Mouse (Mus musculus) intestine, embryonic 14.5 days (tissue): ENCODE measurements around the gene Bcan. TPM values are rescaled to one million over a fixed set of nuclear protein-coding genes. Genes with fewer than 3 reads are reported as not detected.

Source experiments
- ATAC-seq: fragments of 200-750 bp; cut with Nextera tagmentation; replicated peaks from 2 replicates; pipeline ENCODE4 v1.8.0; 2017; ENCODE audit warnings: low read depth, moderate number of reproducible peaks, moderate TSS enrichment, moderate library complexity; ENCODE audit not compliant: low FRiP score, low TSS enrichment
- DNase-seq: peaks from one replicate; pipeline ENCODE4 v3.0.0-alpha.2; 2018; ENCODE audit warnings: low spot score
- H3K27ac ChIP-seq: fragments of 300-500 bp; sonication (generic); 2 replicates; pipeline ENCODE4 v1.5.1; 2014; ENCODE audit warnings: low read depth, mild to moderate bottlenecking, control low read depth
- H3K27me3 ChIP-seq: fragments of 300-500 bp; sonication (generic); replicated peaks from 2 replicates; pipeline ENCODE4 v1.6.1; 2014; ENCODE audit warnings: low read length, control low read depth; ENCODE audit not compliant: control insufficient read depth, insufficient read depth
- H3K36me3 ChIP-seq: fragments of 300-500 bp; sonication (generic); 2 replicates; pipeline ENCODE4 v1.6.1; 2014; ENCODE audit warnings: low read length, control low read depth; ENCODE audit not compliant: control insufficient read depth, insufficient read depth
- H3K4me1 ChIP-seq: fragments of 300-500 bp; sonication (generic); replicated peaks from 2 replicates; pipeline ENCODE4 v1.6.1; 2014; ENCODE audit warnings: low read length, control low read depth, mixed read lengths; ENCODE audit not compliant: control insufficient read depth, insufficient read depth
- H3K4me2 ChIP-seq: fragments of 300-500 bp; sonication (generic); 2 replicates; pipeline ENCODE4 v1.6.1; 2014; ENCODE audit warnings: low read length
- H3K4me3 ChIP-seq: fragments of 300-500 bp; sonication (generic); 2 replicates; pipeline ENCODE4 v1.5.1; 2014; ENCODE audit warnings: low read depth, low read length, control low read depth, mixed read lengths
- H3K9ac ChIP-seq: fragments of 300-500 bp; sonication (generic); 2 replicates; pipeline ENCODE4 v1.6.1; 2014; ENCODE audit warnings: mild to moderate bottlenecking, low read length
- H3K9me3 ChIP-seq: fragments of 300-500 bp; sonication (generic); 2 replicates; pipeline ENCODE4 v1.6.1; 2016; ENCODE audit warnings: low read length, control low read depth; ENCODE audit not compliant: control insufficient read depth
- WGBS: fragments of 180-500 bp; shearing (Covaris S2); extraction: QIAGEN DNeasy Blood & Tissue Kit; methylation state at CpG from one replicate; pipeline ENCODE4 v1.1.7; 2014; 5-methylcytosine and 5-hydroxymethylcytosine counted together
- polyA plus RNA-seq: library from polyadenylated mRNA; unstranded; fragments of >200 nt; fragmentation: Nextera tagmentation; extraction: Ambion mirVana; gene quantifications from 2 replicates; pipeline ENCODE4 v1.2.1, GENCODE M21; 2014

Bcan gene
- polyA plus RNA-seq, 1 experiment from 2014 or later, result 0.73 TPM

DNA sequence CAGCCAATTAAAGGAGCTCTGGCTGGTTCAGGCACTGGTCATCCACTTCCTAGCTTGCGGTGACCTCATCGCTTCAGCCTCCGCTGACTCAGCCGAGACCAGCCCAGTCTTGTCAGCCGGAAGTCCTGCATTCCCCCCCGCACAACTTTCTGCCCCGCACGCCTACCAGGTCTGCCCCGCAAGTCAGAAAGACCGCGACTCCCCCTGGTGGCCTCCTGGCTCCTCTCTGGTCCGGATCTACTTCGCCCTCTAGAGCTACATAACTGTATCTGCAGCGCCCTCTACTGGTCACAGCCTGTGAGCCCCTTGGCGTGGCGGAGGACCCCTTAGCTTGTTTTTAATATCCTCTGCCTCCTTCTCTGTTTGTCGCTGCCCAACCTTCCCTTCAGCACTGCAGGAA, 13.2 kb downstream of the Bcan start:
- DNase-seq, result peak; percentile 100
- Histone ChIP-seq H3K4me3 (peak overlapping the region; percentile 38), H3K36me3 (no peaks in the 10 kb centered on the region), H3K4me1 (peaks cover 51% of the 10 kb centered on the region), H3K4me2 (peak overlapping the region; percentile 72), H3K27me3 (peaks cover 36% of the 10 kb centered on the region), H3K27ac (peak overlapping the region; percentile 77; the same call in 1 of the 2 replicates), H3K9me3 (no peaks in the 10 kb centered on the region), H3K9ac (peak overlapping the region; percentile 20)
- whole genome bisulfite sequencing, result 0% methylated on average over 17 of the region's 17 CpGs
- ATAC-seq, result peak; percentile 73

DNA sequence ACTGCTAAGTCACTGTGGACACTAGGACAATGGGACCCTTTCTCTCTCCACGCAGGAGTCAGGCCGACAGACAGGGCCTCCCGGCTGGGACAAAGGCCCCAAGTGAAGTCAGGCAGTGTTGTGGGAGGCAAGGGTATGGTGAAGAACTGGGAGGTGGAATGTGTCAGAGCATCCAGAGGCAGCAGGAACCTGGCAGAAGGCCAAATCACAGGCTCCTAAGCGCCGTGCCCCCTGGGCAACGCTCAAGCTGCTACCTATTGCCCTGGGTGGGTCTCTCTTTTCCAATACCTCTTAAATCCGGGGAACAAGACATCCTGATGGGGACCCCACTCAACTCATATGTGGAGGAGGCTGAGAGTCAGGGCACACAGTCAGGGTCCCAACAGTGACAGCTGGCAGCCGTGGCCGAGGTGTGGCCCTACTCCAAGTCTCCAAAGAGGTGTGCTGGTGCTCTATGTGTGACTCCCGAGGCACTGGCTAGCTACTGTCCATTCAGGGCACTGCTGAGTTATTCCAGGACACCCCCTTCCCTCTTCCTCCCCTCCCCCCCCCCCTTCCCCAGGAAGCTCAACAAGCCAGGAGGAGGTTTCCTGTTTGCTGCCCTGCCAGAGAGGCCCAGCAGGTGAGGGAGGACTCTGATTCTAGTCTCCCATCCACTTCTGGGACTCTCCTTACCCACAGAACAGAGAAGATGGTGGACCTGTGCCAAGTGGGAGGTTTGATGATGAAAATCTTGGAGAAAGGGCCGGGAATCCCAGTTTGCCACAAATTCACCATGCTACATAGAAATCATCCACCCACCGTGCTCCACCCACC, 14.3 kb downstream of the Bcan start:
- H3K9me3 ChIP-seq, result no peaks in the 10 kb centered on the region
- WGBS, result 40% methylated on average over 12 of the region's 12 CpGs
- H3K27me3 ChIP-seq, result peaks cover 25% of the 10 kb centered on the region
- no peak overlapping the region for H3K4me3 ChIP-seq
- H3K4me2 ChIP-seq, result no peak overlapping the region
- DNase-seq, result no peak
- ATAC-seq, result no peak
- peaks cover 57% of the 10 kb centered on the region for H3K4me1 ChIP-seq
- no peak overlapping the region for H3K9ac ChIP-seq
- H3K36me3 ChIP-seq, result no peaks in the 10 kb centered on the region
- H3K27ac ChIP-seq, result peak overlapping the region; percentile 77

- 12% methylated on average over 3 of the region's 3 CpGs for WGBS
These were observed 15.9 kb downstream of the Bcan start for GRCm38 (mm10) chr3:87984094-87984493.

GRCm38 (mm10) chr3:87983627-87984026, 16.4 kb downstream of the Bcan start:
- Histone ChIP-seq H3K27ac (peak overlapping the region; percentile 97), H3K36me3 (no peaks in the 10 kb centered on the region; the same call in 1 of the 2 replicates), H3K4me3 (no peak overlapping the region), H3K4me1 (peaks cover 61% of the 10 kb centered on the region), H3K9ac (peak overlapping the region; percentile 39; the same call in 1 of the 2 replicates), H3K9me3 (no peaks in the 10 kb centered on the region), H3K4me2 (peak overlapping the region; percentile 44), H3K27me3 (peaks cover 7% of the 10 kb centered on the region)
- DNase-seq, result no peak
- WGBS, result 47% methylated on average over 6 of the region's 6 CpGs
- no peak for ATAC-seq

More at GRCm38 (mm10) chr3:87984094-87984493, 15.9 kb downstream of the Bcan start:
- peaks cover 12% of the 10 kb centered on the region for H3K27me3 ChIP-seq
- DNase-seq, result no peak
- H3K4me3 ChIP-seq, result no peak overlapping the region
- no peak overlapping the region; the same call in 1 of the 2 replicates for H3K4me2 ChIP-seq
- H3K4me1 ChIP-seq, result peaks cover 61% of the 10 kb centered on the region
- ATAC-seq, result no peak
- no peak overlapping the region for H3K9ac ChIP-seq
- H3K36me3 ChIP-seq, result no peaks in the 10 kb centered on the region
- H3K9me3 ChIP-seq, result no peaks in the 10 kb centered on the region
- H3K27ac ChIP-seq, result peak overlapping the region; percentile 97; the same call in 1 of the 2 replicates

DNA sequence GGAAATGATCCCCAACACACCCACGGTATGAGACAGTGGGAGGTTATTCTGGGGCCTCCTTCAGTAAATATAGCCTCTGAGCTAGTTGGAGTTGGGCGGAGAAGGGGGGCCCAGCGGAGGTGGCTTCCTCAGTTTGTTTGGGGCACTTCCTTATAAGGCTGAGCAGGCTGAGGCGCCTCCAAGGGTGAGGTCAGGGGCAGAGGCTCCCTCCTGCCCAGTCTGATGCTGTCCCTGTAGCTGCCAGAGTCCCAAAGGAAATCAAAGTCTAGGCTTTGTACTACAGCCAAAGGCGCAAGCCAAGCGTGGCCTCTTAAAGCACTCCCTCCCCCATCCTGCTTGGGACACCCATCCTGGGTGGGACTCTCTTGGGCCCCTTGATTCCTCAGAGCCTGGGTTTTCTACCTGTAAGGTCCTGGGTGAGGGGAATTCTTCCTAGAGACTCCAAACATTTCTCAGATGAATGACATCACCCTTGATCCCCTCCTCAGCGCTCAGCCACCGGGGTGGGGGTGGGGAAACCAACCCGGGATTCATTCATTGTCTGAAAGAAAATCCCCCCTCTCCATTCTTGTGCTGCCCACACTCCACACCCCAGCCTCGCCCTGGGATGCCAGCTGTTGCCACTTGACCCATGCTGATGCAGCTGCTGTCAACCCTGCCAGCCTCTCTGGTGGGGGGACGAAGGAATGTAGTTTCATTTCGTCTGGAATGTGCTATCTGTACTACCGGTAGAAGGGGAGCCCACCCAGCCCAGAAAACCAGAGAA, 17.0 kb downstream of the Bcan start:
- peaks cover 1% of the 10 kb centered on the region; the same call in 1 of the 2 replicates for H3K27me3 ChIP-seq
- ATAC-seq (peak; percentile 67), DNase-seq (peak; percentile 79)
- peaks cover 58% of the 10 kb centered on the region for H3K4me1 ChIP-seq
- H3K9me3 ChIP-seq, result no peaks in the 10 kb centered on the region
- 1% methylated on average over 13 of the region's 13 CpGs for WGBS
- H3K36me3 ChIP-seq, result no peaks in the 10 kb centered on the region; the same call in 1 of the 2 replicates
- H3K4me3 ChIP-seq, result no peak overlapping the region
- peak overlapping the region; percentile 39 for H3K9ac ChIP-seq
- H3K4me2 ChIP-seq, result peak overlapping the region; percentile 44
- H3K27ac ChIP-seq, result peak overlapping the region; percentile 97

DNA sequence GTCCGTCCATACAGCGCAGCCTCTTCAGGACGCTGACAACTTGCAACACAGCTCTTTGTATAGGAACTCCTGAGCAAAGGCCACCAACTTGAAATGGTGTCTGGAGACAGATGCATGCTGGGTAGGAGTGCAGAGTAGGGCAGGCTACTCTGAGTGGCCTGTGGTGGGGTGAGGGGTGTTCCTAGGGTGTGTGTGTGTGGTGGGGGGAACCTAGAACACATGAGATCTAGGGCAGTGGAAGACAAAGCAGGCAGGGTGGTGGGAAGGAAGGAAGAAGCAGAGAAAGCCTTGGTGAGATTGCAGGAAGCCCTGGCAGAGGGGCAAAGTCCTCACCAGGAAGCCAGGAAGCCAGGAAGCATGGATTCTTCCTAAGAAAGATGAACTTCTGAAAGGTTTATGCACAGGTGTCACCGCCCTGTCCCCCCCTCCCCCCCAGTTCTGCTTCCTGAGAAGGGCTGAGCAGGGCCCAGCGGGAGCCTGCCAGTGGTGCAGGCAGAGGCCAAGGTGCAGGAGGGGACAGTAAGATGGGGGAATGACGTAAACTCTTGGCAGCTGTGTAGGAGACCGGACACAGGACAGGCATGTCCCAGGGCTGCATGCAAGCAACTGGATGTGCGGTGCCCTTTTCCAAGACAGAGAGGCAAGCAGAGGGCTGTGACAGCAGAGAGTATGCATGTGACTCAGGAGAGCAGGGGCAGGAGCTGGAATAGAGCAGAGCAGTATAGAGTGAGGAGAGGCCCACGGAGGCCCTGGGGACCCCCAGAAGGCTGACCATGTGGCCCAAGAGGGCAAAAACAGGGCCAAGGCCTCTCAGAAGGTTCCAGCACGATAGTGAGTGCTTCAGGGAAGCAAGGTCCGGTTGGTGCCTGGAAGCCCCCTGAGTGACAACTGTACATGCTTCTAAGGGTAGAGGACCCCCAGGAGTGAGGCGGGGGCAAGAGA, 17.9 kb downstream of the Bcan start:
- H3K9ac ChIP-seq, result peak overlapping the region; percentile 39
- H3K27ac ChIP-seq, result peak overlapping the region; percentile 97
- peaks cover 54% of the 10 kb centered on the region for H3K4me1 ChIP-seq
- H3K4me3 ChIP-seq, result no peak overlapping the region
- WGBS, result 25% methylated on average over 12 of the region's 12 CpGs
- H3K4me2 ChIP-seq, result peak overlapping the region; percentile 44
- ATAC-seq (peak; percentile 28; the same call in 1 of the 2 replicates), DNase-seq (peak; percentile 72)
- H3K36me3 ChIP-seq, result peaks cover 7% of the 10 kb centered on the region
- no peaks in the 10 kb centered on the region for H3K9me3 ChIP-seq
- H3K27me3 ChIP-seq, result no peaks in the 10 kb centered on the region

- DNase-seq, result no peak
- Histone ChIP-seq H3K4me3 (no peak overlapping the region), H3K9me3 (no peaks in the 10 kb centered on the region), H3K4me2 (no peak overlapping the region), H3K27ac (peak overlapping the region; percentile 97; the same call in 1 of the 2 replicates), H3K4me1 (peaks cover 48% of the 10 kb centered on the region), H3K9ac (no peak overlapping the region), H3K27me3 (no peaks in the 10 kb centered on the region), H3K36me3 (peaks cover 15% of the 10 kb centered on the region)
- no peak for ATAC-seq
- 77% methylated on average over 6 of the region's 6 CpGs for WGBS
These were observed 18.7 kb downstream of the Bcan start for GRCm38 (mm10) chr3:87981214-87981760.
